Mouse (Mus musculus): ENCODE measurements around the gene Nr3c2.
A peak's percentile ranks its signal among the peaks of the same experiment; 100 is the strongest.

Gene Nr3c2

GRCm38 (mm10) chr8:76971761-76972404, 72.6 kb downstream of the Nr3c2 start:
- no peak for DNase-seq (ENCODE audit: low read depth, low spot score)

DNA sequence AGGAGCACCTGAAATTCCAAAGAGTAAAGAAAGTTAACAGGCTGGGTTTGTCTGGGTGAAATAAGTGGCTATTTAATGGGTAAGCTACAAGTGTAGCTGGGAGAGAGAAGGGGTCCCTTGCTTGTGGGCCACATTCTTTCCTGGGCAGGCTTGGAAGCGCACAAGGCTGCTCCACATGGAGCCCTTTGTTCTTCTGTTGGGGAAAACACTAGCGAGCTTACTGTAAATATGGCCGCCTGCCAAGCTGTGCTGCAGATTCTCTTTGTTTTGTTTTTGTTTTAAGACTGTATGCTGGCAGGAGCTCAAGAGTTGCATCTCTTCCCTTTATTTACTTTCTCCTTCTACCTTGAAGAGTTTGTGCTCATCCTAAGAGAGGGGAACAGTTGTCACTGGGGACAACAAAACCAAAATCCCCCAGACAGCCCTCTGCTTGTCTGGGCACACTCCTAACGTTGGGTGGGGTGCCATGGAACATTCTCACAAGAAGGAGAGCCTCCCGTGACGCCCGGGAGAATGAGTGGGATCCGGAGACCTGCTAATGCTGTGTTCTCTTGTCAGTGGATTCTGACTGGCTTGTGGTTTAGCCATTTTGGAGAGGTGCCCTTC, 73.8 kb downstream of the Nr3c2 start:
- DNase-seq (ENCODE audit: low read depth, low spot score), result no peak

DNA sequence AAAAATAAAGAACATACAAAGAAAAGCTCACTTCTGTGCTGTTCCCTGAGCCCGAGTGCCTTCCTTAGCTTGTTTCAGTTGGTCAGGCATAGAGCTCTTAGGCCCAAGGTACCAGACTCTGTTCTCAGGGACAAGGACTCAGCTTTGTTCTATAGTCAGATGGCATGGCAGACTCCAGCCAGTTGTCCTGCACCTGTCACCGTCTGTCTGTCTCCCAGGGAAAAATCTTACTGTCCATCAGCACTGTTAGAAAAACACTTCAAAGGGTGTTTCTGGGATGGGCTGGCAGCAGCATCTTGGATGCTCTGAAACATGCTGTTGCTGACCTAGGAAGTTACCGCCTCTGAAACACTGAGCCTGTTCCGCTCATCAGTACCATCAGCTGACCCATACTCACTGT, 78.7 kb downstream of the Nr3c2 start:
- no peak for DNase-seq (ENCODE audit: low read depth, low spot score)

DNA sequence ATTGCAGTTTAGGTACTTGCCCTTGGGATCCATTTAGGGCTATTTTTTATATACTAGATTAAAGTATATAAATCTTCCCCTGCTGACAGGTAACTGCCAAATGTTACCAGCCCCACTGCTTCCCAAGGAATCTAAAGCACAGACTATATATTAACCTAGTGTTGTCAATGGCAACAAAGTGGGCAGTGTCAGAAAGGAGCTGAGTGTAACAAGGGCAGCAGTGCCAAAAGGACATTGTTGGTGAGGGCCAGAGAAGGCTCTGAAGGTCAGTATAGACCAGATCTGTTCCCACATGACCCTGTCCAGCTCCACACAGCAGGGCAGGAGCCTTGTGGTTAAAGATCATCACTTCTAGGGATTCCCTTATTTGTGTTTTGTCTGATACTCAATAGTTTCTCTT, 84.8 kb downstream of the Nr3c2 start:
- no peak for DNase-seq (ENCODE audit: low read depth, low spot score)

DNA sequence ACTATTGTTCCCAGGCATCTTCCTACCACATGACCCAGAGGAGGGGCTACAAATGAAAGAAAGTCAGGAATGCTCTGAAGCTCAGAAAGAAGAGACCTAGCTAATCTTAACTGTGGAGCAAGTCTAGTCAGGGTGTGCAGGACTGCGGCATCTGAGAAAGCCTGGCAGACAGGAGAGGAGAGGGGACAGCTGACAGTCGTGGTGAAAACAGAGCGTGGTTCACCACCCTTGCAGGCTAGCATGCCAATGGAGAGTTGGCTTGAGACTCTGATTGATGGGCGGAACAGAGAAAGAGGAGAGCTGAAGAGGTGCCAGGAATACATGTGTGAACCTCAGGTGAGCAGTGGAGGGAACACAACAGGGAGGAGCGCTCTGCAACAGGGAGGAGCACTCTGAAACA, 85.6 kb downstream of the Nr3c2 start:
- no peak for DNase-seq (ENCODE audit: low read depth, low spot score)

DNA sequence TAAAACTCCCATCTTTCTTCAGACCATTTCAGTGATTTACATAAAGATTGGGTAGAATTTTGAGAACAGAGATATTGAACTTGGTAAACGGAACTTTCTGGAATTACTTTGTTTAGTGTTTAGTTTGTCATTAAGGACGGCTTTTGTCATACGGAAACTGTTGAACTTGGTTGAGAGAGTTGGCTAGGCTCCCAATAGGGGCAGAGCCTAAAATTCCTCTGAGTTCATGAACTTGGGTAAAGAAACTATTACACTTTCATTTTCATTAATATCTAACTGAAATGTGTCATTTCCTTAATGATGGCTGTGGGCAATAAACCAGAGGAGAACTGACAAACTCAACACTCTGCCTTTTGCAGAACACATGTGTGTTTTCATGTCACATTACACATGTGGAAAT, 88.6 kb downstream of the Nr3c2 start:
- no peak for DNase-seq (ENCODE audit: low read depth, low spot score)

GRCm38 (mm10) chr8:76998276-76998675, 99.0 kb downstream of the Nr3c2 start:
- no peak for DNase-seq (ENCODE audit: low read depth, low spot score)

- DNase-seq (ENCODE audit: low read depth, low spot score), result no peak
These were observed 110.2 kb downstream of the Nr3c2 start for GRCm38 (mm10) chr8:77009425-77009824.

DNA sequence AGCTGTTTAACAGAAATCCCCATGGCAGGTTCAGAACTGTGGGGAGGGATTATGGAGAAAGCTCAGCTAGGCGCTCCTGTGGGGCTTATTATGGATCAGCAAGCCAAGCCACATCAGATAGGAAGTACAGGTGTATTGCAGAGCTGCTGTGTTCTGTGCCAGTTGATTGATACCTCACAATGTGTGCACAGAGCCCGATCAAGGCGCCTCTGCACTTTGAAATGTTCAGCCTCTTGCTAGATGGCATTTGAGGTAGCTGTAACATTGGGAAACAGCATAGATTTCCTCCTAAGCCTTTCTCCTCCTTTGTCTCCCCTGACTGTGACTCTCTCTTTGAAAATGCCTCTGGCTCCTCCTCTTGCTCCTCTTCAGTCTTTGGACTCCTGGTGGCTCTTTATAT, 112.7 kb downstream of the Nr3c2 start:
- DNase-seq (ENCODE audit: low read depth, low spot score), result no peak

GRCm38 (mm10) chr8:77012641-77013040, 113.4 kb downstream of the Nr3c2 start:
- no peak for DNase-seq (ENCODE audit: low read depth, low spot score)

DNA sequence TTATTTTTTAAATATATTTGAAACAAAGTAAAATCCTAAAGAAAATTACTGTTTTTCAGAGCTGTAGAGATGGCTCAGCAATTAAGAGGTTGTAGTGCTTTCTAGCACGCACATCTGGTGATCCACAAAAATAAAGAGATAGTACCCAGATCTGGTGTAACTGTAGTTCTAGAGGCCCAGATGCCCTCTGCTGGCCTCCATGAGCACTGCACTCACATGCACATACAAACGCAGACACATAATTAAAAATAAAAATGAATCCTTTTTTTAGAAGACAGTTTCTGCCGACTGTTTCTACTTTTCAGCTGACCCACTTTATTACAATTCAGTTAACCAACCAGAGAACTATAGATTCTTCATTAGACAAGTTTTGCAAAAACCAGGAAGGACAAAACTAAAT, 117.5 kb downstream of the Nr3c2 start:
- peak; percentile 1 for DNase-seq (ENCODE audit: low read depth, low spot score)

DNA sequence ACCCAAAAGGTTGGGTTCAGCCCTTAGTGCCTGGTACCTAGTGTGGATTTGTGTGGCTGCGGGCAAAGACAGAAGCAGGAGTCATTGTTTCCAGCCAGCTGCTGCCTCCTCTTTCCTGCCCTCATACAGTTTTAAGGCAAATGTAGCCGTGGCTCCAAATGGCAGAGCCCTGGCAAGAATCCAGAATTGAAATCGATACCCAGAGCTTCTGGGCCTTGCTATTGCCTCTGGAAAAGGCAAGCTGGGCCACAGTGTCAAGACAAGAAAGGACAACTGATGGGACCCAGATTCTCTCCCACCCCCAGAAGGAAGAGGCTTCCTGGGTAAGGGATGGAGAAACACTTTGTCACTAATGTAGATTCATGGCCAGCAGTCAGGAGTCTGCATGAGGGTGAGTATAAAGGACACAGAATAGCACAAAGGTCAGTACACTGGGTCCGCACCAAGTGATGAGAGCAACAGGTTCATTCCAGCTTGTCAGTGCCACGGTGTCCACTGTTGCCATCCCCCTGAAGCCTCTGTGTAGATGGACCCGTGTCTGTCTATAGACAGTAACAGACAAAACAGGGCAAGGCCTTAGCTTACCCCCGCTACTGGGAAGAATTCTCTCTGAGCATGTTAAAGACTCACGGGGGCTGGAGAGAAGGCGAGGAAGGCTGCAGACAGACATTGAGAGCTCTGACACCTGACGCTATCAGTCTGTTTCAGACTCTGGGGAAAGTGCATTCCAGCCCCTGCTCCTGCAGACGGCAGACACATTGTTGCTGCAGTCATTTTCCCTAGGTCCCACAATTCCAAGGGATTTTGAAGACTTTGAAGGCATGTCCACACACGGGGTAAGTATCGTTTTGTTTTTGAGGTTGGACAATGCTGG, 124.8 kb downstream of the Nr3c2 start:
- DNase-seq (ENCODE audit: low read depth, low spot score), result no peak

GRCm38 (mm10) chr8:77031213-77031612, 132.0 kb downstream of the Nr3c2 start:
- DNase-seq (ENCODE audit: low read depth, low spot score), result no peak

DNA sequence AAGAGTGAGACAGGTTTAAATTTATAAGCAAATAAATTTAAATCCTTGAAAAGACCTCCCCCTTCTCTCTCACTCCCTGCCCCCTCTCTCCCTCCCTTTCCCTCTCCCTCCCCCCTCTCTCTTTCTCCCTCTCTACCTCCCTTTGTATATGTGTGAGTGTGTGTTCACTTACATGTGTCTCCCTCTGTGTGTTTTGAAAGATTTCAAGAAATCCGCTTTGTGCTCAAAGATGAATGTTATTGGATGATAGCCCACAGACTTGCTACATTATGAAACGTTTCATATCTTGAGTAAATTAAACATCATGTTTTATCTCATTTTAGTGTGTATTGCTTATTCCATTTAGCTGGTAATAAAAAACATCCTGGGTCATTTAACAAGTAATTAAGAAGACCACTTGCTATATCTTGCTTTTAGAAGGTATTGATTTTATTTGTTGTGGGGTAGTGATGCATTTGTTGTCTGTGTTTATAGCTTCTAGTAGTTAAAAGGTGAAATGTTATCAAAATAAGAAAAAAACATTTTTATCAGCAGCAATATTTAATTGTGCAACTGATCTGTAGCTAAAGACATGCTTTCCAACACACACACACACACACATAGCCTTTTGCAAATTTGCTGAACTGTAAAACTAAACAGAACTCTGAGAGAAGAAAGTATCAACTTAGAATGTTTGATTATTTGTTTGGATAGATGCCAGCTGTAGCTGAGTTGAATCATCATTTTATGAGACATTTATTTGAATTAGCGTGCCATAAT, 134.6 kb downstream of the Nr3c2 start:
- DNase-seq (ENCODE audit: low read depth, low spot score), result no peak

DNA sequence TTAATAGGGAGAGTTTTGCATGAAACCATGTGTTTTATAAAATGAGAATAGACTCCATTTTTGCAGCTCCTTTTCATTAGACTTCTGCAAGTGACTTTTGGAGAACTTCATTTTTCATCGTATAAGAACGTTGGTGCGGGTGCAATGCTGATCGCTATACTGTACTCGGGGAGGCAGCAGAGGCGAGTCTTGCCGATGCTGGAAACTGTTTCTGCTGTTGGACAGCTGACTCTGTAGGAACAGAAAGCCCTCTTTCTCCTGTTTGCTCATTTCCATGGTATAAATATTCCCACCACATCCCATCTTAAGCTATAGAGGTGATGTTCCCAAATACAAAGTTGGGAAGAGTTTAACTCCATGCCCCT, 135.2 kb downstream of the Nr3c2 start:
- DNase-seq (ENCODE audit: low read depth, low spot score), result no peak

GRCm38 (mm10) chr8:77041214-77041613, 142.0 kb downstream of the Nr3c2 start:
- DNase-seq (ENCODE audit: low read depth, low spot score), result no peak

DNA sequence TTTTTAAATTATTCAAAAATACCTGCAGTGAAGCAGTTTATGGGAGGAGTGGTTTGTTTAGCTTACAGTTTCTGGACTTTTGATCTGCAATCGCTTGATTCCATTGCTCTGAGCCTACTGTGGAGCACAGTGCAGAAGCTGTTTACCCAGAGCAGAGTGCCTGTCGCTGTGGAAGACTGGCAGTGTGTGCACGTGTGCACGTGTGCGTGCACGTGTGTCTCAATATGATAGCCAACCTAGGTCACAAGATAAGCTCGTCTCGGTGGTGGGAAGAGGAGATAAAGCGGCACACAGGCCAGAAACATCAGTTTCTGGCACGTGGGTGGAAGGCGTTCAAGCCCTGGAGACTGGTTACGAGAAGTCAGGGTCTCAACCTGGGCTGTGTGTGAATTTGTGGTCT, 145.6 kb downstream of the Nr3c2 start:
- DNase-seq (ENCODE audit: low read depth, low spot score), result no peak

DNA sequence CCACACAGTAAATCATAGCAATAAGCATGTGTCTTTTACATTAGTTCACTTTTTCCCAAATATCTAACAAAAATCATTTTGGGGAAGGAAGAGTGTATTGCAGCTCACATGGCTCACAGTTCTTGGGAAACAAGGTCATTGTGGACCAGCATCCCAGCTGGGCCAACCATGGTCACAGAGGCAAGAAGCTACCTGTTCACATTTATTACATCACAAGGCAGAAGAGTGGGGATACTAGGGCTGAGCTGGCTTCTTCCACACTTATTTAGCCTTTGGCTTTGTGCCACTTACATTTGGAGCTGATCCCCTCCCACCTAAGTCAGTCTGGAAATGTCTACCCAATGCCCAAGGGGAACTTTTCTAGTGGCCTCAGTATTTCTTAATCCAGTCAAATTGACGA, 146.5 kb downstream of the Nr3c2 start:
- DNase-seq (ENCODE audit: low read depth, low spot score), result no peak

GRCm38 (mm10) chr8:77046217-77046616, 147.0 kb downstream of the Nr3c2 start:
- no peak for DNase-seq (ENCODE audit: low read depth, low spot score)

GRCm38 (mm10) chr8:77046731-77047130, 147.5 kb downstream of the Nr3c2 start:
- DNase-seq (ENCODE audit: low read depth, low spot score), result no peak

GRCm38 (mm10) chr8:77051399-77052275, 152.4 kb downstream of the Nr3c2 start:
- DNase-seq (ENCODE audit: low read depth, low spot score), result no peak
